Mouse (Mus musculus) spleen, adult 2 months (tissue): ENCODE data around the gene Wasf2.

Experiments used
- CTCF ChIP-seq: fragments of 200-500 bp; IDR thresholded peaks from 2 replicates; pipeline ENCODE4 v1.5.1; 2011; ENCODE audit warnings: mild to moderate bottlenecking, inconsistent platforms; ENCODE audit not compliant: insufficient read depth, insufficient read length, insufficient replicate concordance; ENCODE audit errors: extremely low read depth
- POLR2A ChIP-seq: fragments of 200-500 bp; IDR thresholded peaks from 2 replicates; pipeline ENCODE4 v1.6.1; 2011; ENCODE audit warnings: low read depth, low read length, inconsistent platforms

DNA sequence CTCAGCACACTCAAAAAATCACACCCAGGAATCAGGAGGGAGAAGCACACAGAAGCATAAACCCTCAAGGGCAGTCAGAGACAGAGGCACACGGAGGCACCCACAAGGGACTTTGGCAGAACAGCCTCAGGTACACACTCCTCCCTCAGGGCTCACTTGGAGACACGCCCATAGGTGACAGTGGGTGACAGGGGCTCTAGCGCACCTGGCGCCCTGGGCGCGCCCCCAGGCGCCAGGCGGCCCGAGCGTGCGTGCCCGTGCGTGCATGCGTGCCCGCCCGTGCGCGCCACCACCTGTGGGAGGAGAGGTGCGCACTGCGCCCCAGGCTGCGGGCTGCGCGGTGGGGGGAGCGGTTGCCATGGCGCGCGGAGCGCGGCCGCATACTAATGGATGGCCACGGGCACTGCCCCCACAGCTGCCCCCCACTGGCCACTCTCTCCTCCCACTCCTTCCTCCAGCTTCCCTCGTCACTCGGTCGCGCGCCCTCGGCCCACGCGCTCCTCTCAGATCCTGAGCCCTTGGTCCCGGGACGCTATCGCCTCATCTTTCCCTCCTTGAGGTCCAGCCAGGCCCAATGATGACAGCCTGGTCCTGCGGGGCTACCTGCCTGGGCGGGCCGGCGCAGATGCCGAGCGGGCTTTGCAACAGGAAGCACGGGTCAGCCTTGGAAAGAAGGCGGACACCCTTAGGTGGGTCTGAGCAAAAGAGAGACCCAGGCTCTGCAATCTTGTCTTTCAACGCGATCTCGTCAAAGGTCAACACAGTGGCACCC lies 45.1 kb upstream of the Wasf2 start:
- TF ChIP-seq CTCF (no peak), POLR2A (no peak)
